Mouse (Mus musculus) C2C12 (cell line): ENCODE results near the gene Kctd4.
"Not testable (repeated sequence)": the region's sequence is repeated elsewhere in the genome, so short reads cannot be mapped to it uniquely, and the experiment has no call there.

Source experiments
- CTCF ChIP-seq: IDR thresholded peaks from one replicate; pipeline ENCODE4 v1.5.1; 2011; ENCODE audit not compliant: control insufficient read depth, insufficient read depth, insufficient read length
- FOSL1 ChIP-seq: IDR thresholded peaks from one replicate; pipeline ENCODE4 v1.8.0; 2011; ENCODE audit warnings: mild to moderate bottlenecking, low read length; ENCODE audit not compliant: poor library complexity, insufficient read depth, severe bottlenecking
- MYOD1 ChIP-seq: IDR thresholded peaks from one replicate; pipeline ENCODE4 v1.6.1; 2011; ENCODE audit warnings: low read depth; ENCODE audit not compliant: control insufficient read depth, insufficient read length
- USF1 ChIP-seq: IDR thresholded peaks from one replicate; pipeline ENCODE4 v1.6.1; 2011; ENCODE audit warnings: low read depth, mild to moderate bottlenecking, control low read depth, moderate library complexity

- TF ChIP-seq FOSL1, CTCF, USF1, MYOD1: not testable (repeated sequence)
Observed at GRCm38 (mm10) chr14:75929713-75930112, 25.1 kb upstream of the Kctd4 start.
